Mouse (Mus musculus): ENCODE measurements around the gene Oaf. TPM values are rescaled to one million over a fixed set of nuclear protein-coding genes. Genes with fewer than 3 reads are reported as not detected.
A peak's percentile ranks its signal among the peaks of the same experiment; 100 is the strongest.

The Oaf gene
- polyA plus RNA-seq, 1 experiment from 2014 or later, result 9.4 TPM

DNA sequence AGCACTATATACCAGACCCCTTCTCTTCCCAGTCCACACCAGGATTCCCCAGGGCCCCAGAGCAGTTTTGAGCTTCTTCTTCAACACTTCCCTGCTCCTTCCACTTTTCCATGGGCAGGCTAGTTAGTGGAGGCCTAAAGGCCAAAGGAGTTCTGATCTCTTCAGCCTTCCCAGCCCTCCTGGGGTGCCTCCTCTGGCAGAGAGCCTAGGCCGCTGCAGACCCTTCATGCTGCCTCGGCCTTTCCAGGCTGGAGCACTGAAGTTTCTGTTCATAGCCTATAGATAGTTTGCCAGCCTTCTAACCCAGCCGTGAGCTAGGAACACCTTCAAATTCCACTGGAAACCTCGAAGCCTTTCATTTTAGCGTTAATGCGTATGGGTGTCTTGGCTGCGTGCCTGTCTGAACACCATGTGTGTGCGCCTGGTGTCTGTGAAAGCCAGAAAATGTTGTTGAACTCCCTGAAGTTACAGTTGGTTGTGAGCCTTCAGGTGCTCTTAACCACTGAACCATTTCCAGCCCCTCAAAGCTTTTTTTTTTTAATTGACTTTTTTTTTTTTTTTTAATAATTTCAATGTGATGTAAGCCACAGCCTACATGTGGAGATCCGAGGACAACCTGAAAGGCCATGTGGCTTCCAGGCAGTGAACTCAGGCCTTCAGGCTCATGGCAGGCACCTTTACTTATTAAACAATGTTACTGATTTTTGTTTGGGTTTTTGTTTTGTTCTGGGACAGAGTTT is 23.3 kb upstream of the Oaf start:
- H3K9ac ChIP-seq (replicated peaks), result no peak overlapping the region
- H3K9me3 ChIP-seq (replicated peaks), result no peaks in the 10 kb centered on the region
- no peak for ATAC-seq (ENCODE audit: low FRiP score)
- peaks cover 8% of the 10 kb centered on the region; the same call in 1 of the 2 replicates for H3K27me3 ChIP-seq (replicated peaks)
- H3K27ac ChIP-seq (replicated peaks), result peak overlapping the region; percentile 51; the same call in 1 of the 2 replicates
- no peak overlapping the region for H3K4me2 ChIP-seq
- peaks cover 10% of the 10 kb centered on the region for H3K4me1 ChIP-seq
- no peaks in the 10 kb centered on the region for H3K36me3 ChIP-seq
- 65% methylated on average over 9 of the region's 9 CpGs for WGBS
- H3K4me3 ChIP-seq (replicated peaks), result no peak overlapping the region

DNA sequence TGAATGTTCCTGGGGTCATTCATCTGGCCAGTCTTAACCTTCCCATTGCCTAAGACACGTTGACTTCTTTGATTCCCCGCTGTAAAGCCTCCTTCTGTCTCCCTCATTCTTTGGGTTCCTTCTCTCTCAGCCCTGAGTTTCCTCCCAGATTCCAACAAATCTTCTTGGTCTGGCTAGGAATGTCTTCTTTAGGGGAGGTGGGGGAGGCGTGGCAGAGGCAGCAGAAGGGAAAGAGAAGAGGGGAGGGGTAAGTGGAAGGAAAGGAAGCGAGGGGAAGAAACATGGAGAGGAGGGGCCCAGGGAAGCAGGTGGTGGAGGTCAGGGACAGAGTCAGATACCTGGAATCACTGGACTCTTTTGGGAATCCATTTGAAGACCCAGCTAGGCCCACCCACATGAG is 22.7 kb upstream of the Oaf start:
- Histone ChIP-seq H3K27me3 (replicated peaks) (peaks cover 8% of the 10 kb centered on the region; the same call in 1 of the 2 replicates), H3K4me3 (replicated peaks) (no peak overlapping the region), H3K27ac (replicated peaks) (peak overlapping the region; percentile 51; the same call in 1 of the 2 replicates), H3K36me3 (no peaks in the 10 kb centered on the region), H3K4me1 (peaks cover 10% of the 10 kb centered on the region), H3K9ac (replicated peaks) (no peak overlapping the region), H3K4me2 (no peak overlapping the region), H3K9me3 (replicated peaks) (no peaks in the 10 kb centered on the region)
- ATAC-seq (ENCODE audit: low FRiP score), result no peak
- WGBS, result 60% methylated on average over 4 of the region's 4 CpGs

DNA sequence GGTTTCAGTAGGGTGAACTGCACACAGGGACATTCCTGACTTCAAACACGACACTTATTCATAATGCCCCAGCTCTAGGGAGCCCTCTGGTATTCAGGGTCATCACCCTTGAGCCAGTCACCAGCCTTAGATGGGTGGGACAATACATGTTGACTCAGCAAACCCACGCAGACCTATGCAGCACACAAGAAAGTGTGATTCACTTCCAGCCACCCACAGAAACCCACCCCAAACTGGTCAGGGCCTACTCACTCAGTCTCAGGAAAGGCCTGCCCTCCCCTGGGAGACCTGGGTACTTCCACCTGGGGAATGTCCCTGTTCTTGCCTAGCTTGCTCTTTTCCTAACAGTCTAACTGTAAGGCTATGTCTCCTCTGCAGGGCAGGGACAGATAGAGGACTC is 22.2 kb upstream of the Oaf start:
- Histone ChIP-seq H3K27ac (replicated peaks) (0 out of 2 replicates have a peak overlapping the region, but pooled peaks have one; percentile 23), H3K4me1 (peaks cover 10% of the 10 kb centered on the region), H3K36me3 (no peaks in the 10 kb centered on the region), H3K4me3 (replicated peaks) (no peak overlapping the region), H3K9ac (replicated peaks) (no peak overlapping the region), H3K27me3 (replicated peaks) (peaks cover 8% of the 10 kb centered on the region; the same call in 1 of the 2 replicates), H3K4me2 (no peak overlapping the region), H3K9me3 (replicated peaks) (no peaks in the 10 kb centered on the region)
- whole genome bisulfite sequencing, result 53% methylated on average over 2 of the region's 2 CpGs
- ATAC-seq (ENCODE audit: low FRiP score), result no peak

DNA sequence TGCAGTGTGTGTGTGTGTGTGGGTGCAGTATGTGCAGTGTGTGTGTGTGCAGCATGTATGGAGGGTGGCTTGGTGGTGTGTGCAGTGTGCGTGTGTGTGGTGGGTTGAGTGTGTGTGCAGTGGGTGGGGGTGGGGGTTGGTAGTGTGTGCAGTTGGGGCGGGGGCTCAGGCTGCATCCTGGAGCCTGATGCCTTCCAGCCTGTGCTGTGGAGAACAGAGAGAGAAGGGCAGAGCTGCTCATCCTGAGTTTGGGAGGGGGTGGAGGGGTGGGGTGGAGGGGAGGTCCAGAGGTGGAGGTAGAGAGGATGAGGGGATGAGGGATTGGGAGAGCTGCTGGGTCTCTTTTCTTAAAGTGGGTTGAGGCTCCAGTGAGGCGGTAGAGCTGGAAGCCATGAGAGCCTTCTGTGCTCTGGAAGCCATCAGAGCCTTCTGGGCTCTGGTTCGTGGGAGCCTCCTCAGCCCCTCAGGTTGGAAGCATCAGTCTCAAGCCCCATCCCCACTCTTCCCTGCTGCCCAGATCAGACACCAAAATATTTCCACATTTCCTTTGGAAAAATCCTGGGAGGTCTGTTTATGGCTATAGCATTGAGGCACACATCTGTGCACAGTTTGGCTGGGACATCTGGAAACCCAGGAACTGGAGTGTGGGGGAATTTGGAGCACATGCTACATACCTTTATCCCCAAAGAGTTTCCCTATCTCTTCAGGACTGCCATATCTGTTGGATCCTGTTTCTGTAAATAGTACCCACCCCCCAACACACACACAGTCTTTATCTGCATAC is 21.6 kb upstream of the Oaf start:
- Histone ChIP-seq H3K9me3 (replicated peaks) (no peaks in the 10 kb centered on the region), H3K4me2 (no peak overlapping the region), H3K4me3 (replicated peaks) (no peak overlapping the region), H3K9ac (replicated peaks) (no peak overlapping the region), H3K27ac (replicated peaks) (peak overlapping the region; percentile 20; the same call in 1 of the 2 replicates), H3K36me3 (no peaks in the 10 kb centered on the region), H3K4me1 (peaks cover 10% of the 10 kb centered on the region), H3K27me3 (replicated peaks) (peaks cover 1% of the 10 kb centered on the region; the same call in 1 of the 2 replicates)
- 40% methylated on average over 4 of the region's 4 CpGs for WGBS
- ATAC-seq (ENCODE audit: low FRiP score), result 0 out of 2 replicates have a peak, but pooled peaks have one; percentile 55

DNA sequence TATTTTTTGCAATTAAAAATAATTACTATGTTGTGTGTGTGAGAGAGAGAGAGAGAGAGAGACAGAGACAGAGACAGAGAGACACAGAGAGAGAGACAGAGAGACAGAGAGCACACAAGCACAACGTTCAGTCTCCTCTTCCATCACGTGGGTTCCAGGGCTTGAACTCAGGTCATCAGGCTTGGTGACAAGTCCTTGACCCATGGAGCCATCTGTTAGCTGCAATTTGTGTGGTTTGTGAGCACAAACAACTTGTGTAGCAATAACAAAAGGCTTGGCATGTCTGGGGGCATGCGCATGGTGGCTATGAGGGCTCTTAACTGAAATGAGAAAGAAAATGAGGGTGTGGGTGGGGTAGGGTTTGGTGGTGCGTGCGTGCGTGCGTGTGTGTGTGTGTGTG is 20.9 kb upstream of the Oaf start:
- Histone ChIP-seq H3K9ac (replicated peaks) (no peak overlapping the region), H3K9me3 (replicated peaks) (no peaks in the 10 kb centered on the region), H3K4me3 (replicated peaks) (no peak overlapping the region), H3K4me1 (peaks cover 10% of the 10 kb centered on the region), H3K4me2 (no peak overlapping the region), H3K27me3 (replicated peaks) (no peaks in the 10 kb centered on the region), H3K36me3 (no peaks in the 10 kb centered on the region), H3K27ac (replicated peaks) (no peak overlapping the region)
- ATAC-seq (ENCODE audit: low FRiP score), result no peak
- WGBS, result 83% methylated on average over 7 of the region's 7 CpGs

DNA sequence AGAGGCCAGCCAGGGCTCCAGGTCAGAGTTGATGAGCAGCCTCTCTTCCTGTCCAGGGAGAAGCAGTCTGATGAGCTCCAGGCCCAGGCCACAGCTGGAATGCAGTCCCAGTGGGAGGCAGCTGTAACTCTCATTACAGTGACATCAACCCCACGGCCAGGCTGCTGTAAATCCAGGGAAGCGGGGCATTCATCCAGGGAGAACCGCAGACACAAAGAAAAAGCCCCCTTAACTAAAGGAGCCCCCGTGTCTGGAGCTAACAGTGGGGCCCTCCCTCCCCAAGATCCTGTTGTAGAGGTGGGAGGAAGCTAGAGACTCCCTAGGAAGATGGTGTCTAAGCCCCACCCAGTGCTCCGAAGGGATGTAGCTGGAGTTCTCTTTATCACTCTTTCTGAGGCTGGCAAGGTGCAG is 13.6 kb upstream of the Oaf start:
- H3K27me3 ChIP-seq (replicated peaks), result no peaks in the 10 kb centered on the region
- H3K9me3 ChIP-seq (replicated peaks), result no peaks in the 10 kb centered on the region
- H3K4me1 ChIP-seq, result peaks cover 11% of the 10 kb centered on the region
- ATAC-seq (ENCODE audit: low FRiP score), result no peak
- no peak overlapping the region for H3K9ac ChIP-seq (replicated peaks)
- H3K4me2 ChIP-seq, result no peak overlapping the region
- H3K4me3 ChIP-seq (replicated peaks), result no peak overlapping the region
- peak overlapping the region; percentile 51 for H3K27ac ChIP-seq (replicated peaks)
- WGBS, result 11% methylated on average over 5 of the region's 5 CpGs
- H3K36me3 ChIP-seq, result no peaks in the 10 kb centered on the region

DNA sequence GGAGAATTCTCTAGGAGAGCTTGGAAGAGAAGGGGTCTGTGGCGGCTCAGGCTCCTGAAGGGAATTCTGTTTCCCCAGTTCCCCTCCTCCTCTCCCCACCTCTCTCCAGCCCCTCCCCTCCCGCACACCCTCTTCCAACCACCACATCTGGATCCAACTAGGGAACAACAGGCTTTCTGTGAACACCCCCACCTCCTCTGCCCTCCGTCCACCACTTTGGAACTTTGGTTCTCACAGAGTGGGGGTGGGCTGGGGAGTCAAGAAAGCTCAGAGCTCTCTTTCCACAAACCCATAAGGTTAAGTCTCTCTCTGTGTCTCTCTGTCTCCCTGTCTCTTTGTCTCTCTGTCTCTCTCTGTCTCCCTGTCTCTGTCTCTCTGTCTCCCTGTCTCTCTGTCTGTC is 13.1 kb upstream of the Oaf start:
- no peak overlapping the region for H3K9ac ChIP-seq (replicated peaks)
- no peak for ATAC-seq (ENCODE audit: low FRiP score)
- no peaks in the 10 kb centered on the region for H3K27me3 ChIP-seq (replicated peaks)
- H3K4me1 ChIP-seq, result peaks cover 11% of the 10 kb centered on the region
- H3K36me3 ChIP-seq, result no peaks in the 10 kb centered on the region
- H3K4me3 ChIP-seq (replicated peaks), result no peak overlapping the region
- H3K27ac ChIP-seq (replicated peaks), result peak overlapping the region; percentile 51
- H3K4me2 ChIP-seq, result no peak overlapping the region
- 34% methylated on average over 3 of the region's 3 CpGs for WGBS
- no peaks in the 10 kb centered on the region for H3K9me3 ChIP-seq (replicated peaks)

DNA sequence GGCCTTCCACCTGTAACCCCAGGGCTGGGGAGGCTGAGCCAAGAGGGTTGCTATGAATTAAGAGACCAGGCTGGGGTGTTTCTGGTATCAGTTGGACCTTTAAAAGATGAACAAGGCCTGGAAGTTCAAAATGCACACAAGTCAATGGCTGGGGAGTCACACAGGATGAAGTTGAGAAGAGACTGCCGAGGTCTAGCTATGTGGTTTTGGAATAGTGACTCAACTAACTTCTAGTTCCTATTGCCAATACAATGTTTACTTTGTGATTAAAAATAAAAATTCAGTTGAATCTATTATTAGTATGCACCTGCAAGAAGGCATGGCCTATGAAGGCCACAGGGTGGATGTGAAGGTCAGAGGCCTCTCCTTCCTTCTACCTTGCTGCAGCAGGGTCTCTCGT is 12.1 kb upstream of the Oaf start:
- peaks cover 11% of the 10 kb centered on the region for H3K4me1 ChIP-seq
- WGBS, result 87% methylated on average over 2 of the region's 2 CpGs

DNA sequence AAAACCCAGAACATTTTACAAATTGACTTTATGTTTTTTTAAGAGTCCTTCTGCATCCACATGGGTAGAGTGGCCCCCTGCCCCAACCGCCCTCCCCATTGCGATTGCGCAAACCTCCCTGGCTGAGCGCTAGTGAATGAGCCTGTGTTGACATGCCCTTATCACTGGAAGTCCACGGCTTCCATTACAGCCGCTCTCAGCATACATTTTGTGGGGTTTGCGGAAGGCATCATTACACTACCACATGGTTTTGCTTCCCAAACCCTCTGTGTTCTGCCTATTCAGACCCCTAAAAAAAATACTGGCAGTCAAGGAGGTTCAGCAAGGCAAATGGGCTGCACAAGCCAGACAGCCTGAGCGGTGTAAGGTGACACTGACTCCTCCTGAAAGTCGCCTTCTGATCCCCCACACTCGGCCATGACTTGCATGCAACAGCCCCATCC is 7.0 kb upstream of the Oaf start:
- H3K27me3 ChIP-seq (replicated peaks), result no peaks in the 10 kb centered on the region
- no peak overlapping the region for H3K27ac ChIP-seq (replicated peaks)
- WGBS, result 52% methylated on average over 10 of the region's 10 CpGs
- H3K36me3 ChIP-seq, result no peaks in the 10 kb centered on the region
- no peak overlapping the region for H3K4me2 ChIP-seq
- no peak overlapping the region for H3K4me3 ChIP-seq (replicated peaks)
- no peak for ATAC-seq (ENCODE audit: low FRiP score)
- no peak overlapping the region for H3K9ac ChIP-seq (replicated peaks)
- H3K9me3 ChIP-seq (replicated peaks), result no peaks in the 10 kb centered on the region
- no peaks in the 10 kb centered on the region for H3K4me1 ChIP-seq

More for the DNA sequence above, 12.1 kb upstream of the Oaf start:
- Histone ChIP-seq H3K36me3 (no peaks in the 10 kb centered on the region), H3K4me3 (replicated peaks) (no peak overlapping the region), H3K27me3 (replicated peaks) (no peaks in the 10 kb centered on the region), H3K9me3 (replicated peaks) (no peaks in the 10 kb centered on the region), H3K4me2 (no peak overlapping the region), H3K27ac (replicated peaks) (no peak overlapping the region), H3K9ac (replicated peaks) (no peak overlapping the region)
- ATAC-seq (ENCODE audit: low FRiP score), result no peak

DNA sequence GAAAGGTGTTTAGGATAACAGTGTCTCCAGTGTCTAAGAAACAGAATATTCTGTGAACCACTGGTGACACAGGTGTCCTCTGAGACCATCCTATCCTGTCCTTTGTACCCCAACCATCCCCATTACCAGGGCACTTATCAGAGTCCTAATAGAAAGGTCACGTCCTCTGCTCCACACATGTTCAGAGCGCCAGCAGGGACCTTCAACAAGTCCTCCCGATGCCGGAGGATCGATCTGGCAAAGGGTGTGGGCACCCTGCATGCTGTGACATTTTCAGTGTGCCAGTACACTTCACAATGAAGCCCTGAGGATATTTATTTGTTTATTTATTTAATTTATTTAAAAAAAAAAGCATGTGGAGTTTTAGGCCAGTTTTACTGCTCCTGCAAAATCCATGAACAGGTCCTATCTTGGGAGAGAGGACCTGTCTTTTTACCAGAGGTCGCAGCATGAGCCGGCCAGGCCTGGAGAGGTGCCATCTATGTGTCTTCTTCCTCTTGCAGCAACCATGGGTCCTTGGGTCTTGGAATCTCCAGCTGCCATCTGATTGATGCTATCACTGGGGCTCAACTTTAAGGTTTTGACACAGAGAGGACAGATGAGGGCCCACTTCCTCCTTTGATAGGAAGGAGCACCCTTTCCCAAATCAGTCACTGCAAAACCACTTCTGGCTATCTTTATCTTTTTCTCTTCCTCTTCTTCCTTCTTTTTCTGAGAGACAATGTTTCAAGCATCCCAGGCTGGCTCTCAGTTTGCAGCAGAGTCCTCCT is 6.3 kb upstream of the Oaf start:
- WGBS, result 89% methylated on average over 7 of the region's 7 CpGs
- Histone ChIP-seq H3K4me1 (no peaks in the 10 kb centered on the region), H3K9ac (replicated peaks) (no peak overlapping the region), H3K36me3 (no peaks in the 10 kb centered on the region), H3K27me3 (replicated peaks) (0 out of 2 replicates have a peak, but pooled peaks cover 2% of the 10 kb centered on the region), H3K4me3 (replicated peaks) (no peak overlapping the region), H3K4me2 (no peak overlapping the region), H3K9me3 (replicated peaks) (no peaks in the 10 kb centered on the region), H3K27ac (replicated peaks) (no peak overlapping the region)
- ATAC-seq (ENCODE audit: low FRiP score), result no peak

DNA sequence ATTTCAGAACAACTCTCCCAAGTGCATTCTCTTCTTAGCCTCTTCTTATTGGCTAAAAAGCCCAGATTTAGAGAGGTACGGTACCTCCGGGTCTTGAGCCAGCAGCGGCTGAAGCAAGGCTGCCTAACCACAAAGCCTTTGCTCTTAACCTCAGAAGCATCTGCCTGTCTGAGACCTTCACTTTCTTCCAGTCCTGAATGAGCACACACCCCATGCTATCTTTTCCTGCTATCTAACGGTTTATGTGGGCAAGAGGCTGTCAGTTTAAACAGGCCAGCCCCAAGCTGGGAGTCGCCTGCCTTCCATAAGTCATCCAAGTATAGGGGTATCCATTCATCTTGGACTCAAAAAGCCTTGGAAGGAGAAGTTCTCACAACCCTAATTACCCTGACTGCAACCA is 2.7 kb upstream of the Oaf start:
- WGBS, result 79% methylated on average over 5 of the region's 5 CpGs
- Histone ChIP-seq H3K9me3 (replicated peaks) (no peaks in the 10 kb centered on the region), H3K9ac (replicated peaks) (no peak overlapping the region), H3K27me3 (replicated peaks) (peaks cover 33% of the 10 kb centered on the region), H3K4me2 (no peak overlapping the region), H3K27ac (replicated peaks) (no peak overlapping the region), H3K36me3 (no peaks in the 10 kb centered on the region), H3K4me1 (peaks cover 17% of the 10 kb centered on the region), H3K4me3 (replicated peaks) (no peak overlapping the region)
- ATAC-seq (ENCODE audit: low FRiP score), result no peak

Data from neural tube, embryonic 15.5 days (tissue).